Mouse (Mus musculus) left cerebral cortex, postnatal 14 days (tissue): ENCODE results near the gene Ccl8. TPM values are rescaled to one million over a fixed set of nuclear protein-coding genes. Genes with fewer than 3 reads are reported as not detected.

ENCODE experiments used
- DNase-seq, 2 experiments: peaks; one replicate each; pipeline ENCODE4 v3.0.0; 2021 to 2022; ENCODE audit warnings: low spot score in 2 of 2, mixed read lengths in 1 of 2
- intact Hi-C: fragments of 180-260 bp; cut with DNase I; formaldehyde crosslinking; loops from one replicate; pipeline ENCODE4 v1.15.1; 2025
- long read RNA-seq, 2 experiments: library from polyadenylated mRNA; stranded (forward); transcript quantifications; one replicate each; pipeline ENCODE4 v2.0.0; 2021
- total RNA-seq, 2 experiments: library from RNA; stranded (reverse); gene quantifications; 2 replicates each; pipeline ENCODE4 v1.2.3; 2021

Ccl8 gene
- total RNA-seq, result under 1 TPM in 1 of 2 experiments, not detected in 1; 0.74 TPM
- long read RNA-seq, experiment 1, partial matches to known transcripts, result 1 of 1 reads
- long read RNA-seq, experiment 1, other reads (novel, unspliced or antisense), result 0 of 1 reads
- long read RNA-seq, experiment 2, partial matches to known transcripts, result 1 of 1 reads
- long read RNA-seq, experiment 2, other reads (novel, unspliced or antisense), result 0 of 1 reads

DNA sequence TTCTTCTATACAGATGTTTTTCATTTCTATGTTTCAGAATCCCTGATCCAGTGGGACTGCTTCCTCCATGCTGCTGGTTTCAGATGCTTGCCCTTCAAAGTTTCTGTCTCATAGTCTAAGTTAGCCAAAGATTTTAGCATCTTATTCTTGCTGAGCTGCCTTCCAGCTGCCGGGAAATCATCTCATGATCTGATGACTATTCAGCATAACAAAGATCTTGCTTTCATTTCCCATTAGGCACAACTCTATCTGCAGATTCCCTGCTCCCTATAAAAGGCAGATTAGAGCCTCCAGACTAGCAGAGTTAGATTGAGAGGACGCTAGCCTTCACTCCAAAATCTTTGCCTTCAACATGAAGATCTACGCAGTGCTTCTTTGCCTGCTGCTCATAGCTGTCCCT, at the start of gene Ccl8:
Gene Ccl8, plus strand, starts transcription at position 301 of the 400 bp plus-strand sequence.
- intact Hi-C loops, result no loop called here
- DNase-seq, result no peak

DNA sequence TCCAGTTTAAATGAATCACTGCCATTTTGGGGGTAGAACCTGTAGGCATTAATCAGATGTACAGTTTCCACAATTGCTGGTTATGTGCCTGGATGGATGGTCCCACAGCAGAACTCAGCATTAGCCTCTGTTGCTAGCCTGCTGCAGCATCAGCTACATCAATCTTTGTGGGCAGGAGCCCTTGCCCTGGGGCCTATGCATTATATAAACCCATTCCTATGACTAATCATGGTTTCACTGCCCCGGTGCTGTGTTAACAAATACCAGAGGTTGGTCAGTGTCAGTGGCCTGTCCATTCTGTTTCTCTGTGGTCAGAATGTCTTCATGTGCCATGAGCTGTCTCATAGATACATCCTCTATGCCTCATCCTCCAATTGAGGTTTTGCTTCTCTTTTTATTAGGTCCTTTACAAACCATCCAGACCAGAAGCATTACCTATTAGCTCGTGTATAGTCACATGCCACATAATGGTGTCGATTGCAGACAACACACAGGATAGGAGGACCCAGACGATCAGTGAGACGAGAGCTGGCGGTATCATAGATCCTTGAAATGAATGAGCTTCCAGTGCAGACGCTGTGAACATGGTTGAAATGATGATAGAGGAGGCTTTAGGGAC, 47.9 kb upstream of the Ccl8 start:
- intact Hi-C loops, result no loop called here
- DNase-seq, result no peak

DNA sequence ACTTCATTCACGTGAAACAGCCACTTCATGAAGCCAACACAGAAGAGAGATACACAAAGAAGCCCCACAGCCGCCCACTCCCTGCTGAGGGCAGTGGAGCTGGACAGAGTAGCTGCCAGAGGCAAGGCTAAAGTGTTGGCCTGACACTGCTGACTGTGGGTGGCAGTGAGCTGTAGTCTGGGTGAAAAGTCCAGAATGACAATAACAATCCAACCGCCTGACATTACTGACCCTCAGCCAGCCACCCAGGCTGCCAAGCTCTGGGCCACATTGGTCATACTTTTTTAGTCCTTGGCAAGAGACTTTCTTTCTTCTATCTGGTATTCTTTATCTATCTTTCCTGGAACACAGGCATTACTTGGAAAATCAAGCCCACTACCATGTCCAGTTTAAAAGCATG, 43.9 kb upstream of the Ccl8 start:
- intact Hi-C loops, result no loop called here
- no peak for DNase-seq

DNA sequence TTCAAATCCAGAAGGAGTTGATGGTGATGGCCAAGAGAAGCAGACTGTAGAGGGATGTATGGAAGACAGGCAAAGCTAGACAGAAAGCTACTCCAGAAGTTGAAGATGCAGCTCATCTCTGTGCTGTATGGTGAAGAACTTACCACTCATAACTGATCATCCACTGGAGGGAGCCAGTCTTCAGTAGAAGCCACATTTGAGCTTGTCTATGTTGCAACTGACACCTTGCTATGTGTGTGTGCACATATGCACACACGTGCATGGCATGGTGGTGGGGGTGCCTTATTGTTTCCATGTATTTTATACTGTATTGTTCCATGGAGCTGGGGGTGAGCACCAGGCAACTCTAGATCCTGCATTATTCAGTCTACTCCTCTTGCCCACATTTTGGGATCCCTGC, 42.6 kb upstream of the Ccl8 start:
- DNase-seq, result peak in 1 of 2 experiments; percentile 22
- intact Hi-C loops, result no loop called here

- no peak for DNase-seq
- intact Hi-C loops, result no loop called here
Observed at GRCm38 (mm10) chr11:82072984-82073383, 42.0 kb upstream of the Ccl8 start.

- intact Hi-C loops, result no loop called here
- DNase-seq, result no peak
Observed at GRCm38 (mm10) chr11:82073686-82074085, 41.3 kb upstream of the Ccl8 start.

GRCm38 (mm10) chr11:82077031-82077430, 38.0 kb upstream of the Ccl8 start:
- no peak for DNase-seq
- intact Hi-C loops, result no loop called here

- DNase-seq, result no peak
- intact Hi-C loops, result no loop called here
Observed at GRCm38 (mm10) chr11:82078136-82078730, 36.8 kb upstream of the Ccl8 start.

GRCm38 (mm10) chr11:82080865-82081264, 34.1 kb upstream of the Ccl8 start:
- no peak for DNase-seq
- intact Hi-C loops, result no loop called here

GRCm38 (mm10) chr11:82084360-82084759, 30.6 kb upstream of the Ccl8 start:
- intact Hi-C loops, result no loop called here
- no peak for DNase-seq

DNA sequence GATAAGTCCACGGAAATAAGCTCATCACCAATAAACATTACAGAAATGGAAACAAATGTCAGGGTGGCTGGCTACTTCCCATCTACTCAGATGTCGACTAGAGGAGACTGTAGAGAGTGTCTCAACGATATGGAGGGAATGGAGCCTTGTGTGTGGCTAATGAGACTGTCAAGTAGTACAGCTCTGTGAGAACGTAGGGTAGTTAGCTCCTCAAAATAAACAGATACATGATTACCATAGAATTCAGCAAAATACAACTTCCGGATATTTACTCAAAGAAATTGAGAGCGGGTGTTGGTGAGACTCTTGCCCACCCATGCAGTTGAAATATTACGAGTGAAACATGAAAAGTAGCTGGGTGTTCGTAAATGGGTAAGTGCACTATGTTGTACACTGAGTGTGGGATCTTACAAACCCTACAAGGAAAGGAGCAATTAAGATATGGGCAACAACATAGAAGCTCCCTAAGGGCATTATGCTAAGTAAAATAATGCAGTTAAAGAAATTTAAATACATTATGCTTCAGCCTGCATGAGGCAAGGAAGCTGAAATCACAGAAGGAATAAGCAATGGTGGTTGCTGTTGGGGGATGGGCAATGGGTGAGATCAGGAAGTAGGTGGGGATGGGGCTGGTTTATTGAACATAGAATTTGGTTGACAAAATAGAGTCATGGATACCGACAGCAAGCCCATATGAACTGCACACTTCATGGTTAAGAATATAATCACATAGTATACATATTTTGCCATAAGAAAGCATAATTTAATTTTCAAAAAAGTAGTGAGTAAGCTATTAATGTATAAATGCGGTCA, 15.3 kb upstream of the Ccl8 start:
- intact Hi-C loops, result no loop called here
- DNase-seq, result no peak

DNA sequence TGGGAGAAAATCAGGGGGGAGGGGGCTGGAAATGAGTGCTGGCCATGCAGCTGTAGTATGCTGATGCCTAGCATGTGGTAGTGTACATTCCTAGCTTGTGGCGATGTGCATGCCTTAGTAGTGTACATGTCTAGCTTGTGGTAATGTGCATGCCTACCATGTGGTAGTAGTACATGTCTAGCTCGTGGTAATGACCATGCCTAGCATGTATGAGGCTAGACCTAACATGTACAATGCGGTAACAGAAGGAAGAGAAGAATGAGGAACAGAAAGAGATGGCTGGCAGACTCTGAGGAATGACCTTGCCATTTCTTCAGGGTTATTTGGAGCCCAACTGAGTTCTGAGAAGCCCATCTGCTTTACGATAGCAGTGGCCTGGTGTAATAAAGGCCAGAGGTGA, 13.9 kb upstream of the Ccl8 start:
- intact Hi-C loops, result no loop called here
- DNase-seq, result no peak

DNA sequence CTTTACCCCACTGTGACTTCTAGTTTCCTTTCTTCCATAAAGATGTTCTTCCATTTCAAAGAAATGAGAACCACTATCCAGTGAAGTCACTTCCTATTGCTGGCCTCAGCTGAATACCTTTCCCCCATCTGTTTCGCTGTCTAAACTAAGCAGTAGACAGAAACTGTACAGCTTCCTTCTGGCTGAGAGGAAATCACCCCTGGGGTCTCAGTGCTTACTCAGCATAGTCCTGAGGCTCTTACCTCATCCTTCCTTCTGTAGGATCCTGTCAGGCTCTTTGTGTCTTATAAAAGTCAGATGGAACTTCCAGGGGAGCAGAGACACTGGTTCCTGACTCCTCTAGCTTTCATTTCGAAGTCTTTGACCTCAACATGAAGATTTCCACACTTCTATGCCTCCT, 13.5 kb upstream of the Ccl8 start, which contains the start of gene Ccl12:
Gene Ccl12, plus strand, starts transcription at position 317 of the 400 bp plus-strand sequence.
- DNase-seq, result peak; percentile 2 to 14
- intact Hi-C loops, result no loop called here

- intact Hi-C loops, result no loop called here
- no peak for DNase-seq
Observed at GRCm38 (mm10) chr11:82109611-82110010, 5.4 kb upstream of the Ccl8 start.

DNA sequence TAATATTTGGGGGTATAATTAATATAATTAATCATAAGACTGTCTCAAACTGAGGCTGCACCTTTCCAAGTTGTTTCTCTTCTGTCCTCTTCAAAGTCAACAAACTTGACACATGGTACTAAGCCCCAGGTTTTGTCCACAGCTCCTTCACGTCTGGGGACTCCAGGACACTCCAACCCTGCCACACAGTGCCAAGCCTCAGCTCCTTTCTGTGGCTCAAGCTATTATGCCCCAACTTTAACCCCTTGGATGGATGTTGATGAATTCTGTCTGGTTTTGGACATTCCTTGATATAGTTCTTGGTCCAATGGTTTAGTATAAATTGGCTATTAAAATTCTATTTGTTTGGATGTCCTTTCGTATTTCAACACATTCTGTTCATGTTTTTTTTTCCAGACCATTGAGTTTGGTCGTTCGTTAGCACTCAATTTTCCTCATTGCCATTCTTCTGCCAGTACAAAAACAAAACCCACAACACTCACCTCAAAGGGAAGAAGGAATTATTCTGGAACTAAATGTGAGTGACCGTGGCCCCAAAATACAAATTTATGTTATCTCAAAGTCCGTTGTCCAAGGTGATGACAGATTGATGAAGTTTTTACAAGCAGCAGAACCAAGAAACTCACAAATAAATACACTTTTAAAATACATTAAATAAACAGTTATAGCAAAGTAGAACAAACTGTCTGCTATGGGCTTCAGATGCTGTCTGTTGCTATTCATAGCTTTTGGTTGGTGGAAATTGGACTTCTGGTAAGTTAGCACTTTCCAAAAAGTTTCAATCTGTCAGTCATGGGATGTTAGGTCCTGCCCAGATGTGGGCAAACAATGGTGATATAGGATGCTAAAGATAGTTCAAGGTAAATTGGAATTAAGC, 4.4 kb upstream of the Ccl8 start:
- no peak for DNase-seq
- intact Hi-C loops, result no loop called here

DNA sequence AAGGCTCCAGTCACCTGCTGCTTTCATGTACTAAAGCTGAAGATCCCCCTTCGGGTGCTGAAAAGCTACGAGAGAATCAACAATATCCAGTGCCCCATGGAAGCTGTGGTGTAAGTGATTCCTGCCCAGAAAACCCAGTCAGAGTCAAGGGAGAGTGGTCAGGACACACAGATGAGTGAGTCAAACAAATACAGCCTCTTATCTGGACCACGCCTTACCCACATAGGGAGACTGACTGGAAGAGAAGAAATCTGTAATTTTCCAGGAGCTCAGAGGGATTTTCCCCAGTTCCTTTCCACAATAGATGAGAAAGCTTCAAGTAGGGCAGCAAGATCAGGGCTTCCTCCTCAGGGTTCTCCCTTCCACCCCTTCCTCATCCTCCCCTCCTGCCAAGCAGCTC, 1.1 kb downstream of the Ccl8 start:
- DNase-seq, result no peak
- intact Hi-C loops, result no loop called here

DNA sequence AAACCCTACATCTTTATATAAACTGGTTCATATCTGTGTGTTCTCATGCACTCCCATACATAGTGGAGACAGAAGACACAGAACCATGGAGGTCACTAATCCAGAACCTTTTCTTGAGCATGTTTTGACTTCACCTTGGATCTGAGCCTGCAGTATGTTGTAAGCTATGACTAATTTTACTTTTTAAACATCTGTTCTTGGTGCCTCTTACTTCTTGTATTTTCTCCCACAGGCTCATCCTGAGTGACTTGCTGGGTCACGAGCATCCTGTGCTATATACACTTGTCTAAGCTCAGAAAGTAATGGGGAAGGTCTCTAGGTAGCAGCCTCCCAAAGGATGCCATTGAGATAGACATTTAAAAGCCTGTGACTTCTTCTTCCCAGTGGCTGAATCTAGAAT, 18.0 kb downstream of the Ccl8 start:
- intact Hi-C loops, result no loop called here
- no peak for DNase-seq

GRCm38 (mm10) chr11:82136196-82136595, 21.2 kb downstream of the Ccl8 start:
- intact Hi-C loops, result no loop called here
- DNase-seq, result no peak

- intact Hi-C loops, result no loop called here
- DNase-seq, result peak in 1 of 2 experiments; percentile 3
Observed at GRCm38 (mm10) chr11:82139492-82140094, 24.6 kb downstream of the Ccl8 start.
